Mouse (Mus musculus) c-Kit-positive CD71-positive TER-119-positive erythroid progenitor cells, embryonic 14.5 days (primary cell): ENCODE results near the gene Ccdc82.

Experiments
- DNase-seq: peaks from one replicate; pipeline ENCODE4 v3.0.0-alpha.2; 2013; ENCODE audit warnings: low spot score

The Ccdc82 gene

DNA sequence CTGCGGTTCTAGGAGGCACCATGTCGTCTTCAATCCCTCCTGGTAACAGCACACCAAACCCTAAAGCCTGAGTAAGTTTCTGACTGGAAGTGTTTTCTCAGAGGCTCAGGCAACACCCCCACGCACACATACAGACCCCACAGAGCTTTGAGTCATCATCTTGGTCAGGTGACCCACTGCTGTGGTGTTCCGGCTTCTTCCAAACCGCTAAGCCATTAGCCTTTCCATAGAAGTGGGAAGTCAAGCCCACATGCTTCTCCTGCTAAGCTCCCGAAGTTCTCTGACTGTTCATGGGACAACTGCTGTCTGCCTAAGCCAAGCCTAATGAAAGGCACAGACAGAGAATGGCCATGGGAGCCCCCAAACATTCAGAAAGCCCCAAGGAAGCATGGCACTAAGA, 52.4 kb downstream of the Ccdc82 start:
- DNase-seq = no peak

DNA sequence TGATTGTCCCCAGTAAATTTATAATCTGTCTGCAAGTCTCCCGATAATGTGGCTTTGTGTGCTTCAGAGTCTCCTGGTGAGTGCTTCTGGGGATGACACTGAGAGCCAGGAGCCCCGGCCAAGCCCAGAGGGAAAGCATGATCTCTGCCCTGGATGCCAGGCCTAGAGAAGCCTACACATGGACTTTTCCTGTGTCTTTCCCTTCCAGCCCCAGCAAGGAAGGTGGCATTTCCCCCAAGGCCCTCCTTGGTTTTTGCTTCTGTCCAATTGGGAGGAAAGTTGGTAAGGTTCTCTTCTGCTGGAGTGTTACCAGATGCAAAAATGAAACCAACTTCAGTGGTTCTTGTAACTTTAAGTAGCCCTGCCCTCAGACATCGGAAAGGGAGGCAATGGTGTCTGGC, 53.3 kb downstream of the Ccdc82 start:
- DNase-seq = no peak

DNA sequence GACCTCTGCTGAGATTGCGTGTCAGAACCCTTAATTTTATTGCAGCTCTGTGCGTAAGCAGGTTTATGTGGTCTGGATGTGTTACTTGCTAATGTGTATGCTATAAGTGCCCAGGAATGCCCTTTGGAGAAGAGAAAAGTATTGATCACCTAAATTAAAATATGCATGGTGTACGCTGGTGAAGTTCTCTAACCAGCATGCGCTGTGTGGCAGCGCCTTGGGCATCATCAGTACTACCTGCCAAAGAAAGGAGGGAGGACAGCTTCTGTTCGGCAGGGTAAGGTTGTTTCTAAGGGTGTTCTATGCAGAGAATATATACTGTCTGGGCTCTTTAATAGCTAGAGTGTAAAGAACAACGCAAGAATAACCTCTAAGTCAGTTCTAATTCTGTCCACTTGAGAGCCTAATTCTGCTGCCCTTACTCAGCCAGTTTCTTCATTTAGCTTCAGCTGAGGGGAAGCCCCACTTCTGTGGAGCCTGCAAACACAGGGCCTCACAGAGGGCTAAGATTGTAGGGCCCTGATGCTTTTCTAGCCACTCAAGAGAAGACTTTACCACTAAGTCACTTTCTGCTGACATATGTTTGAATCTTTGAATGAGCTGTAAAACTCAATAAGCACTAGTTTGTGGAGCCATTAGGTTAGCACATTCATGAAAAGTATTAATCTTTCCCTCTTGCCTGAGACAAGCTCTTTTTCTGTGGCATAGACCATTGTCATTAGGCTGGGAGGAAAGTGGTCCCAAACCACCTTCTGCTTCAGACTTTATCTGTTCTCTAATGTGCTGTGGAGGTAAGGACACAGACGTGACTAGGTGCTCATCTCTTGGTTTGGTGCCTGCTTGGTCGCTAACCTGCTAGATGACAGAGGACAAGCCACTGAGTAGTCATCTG, 54.4 kb downstream of the Ccdc82 start:
- no peak for DNase-seq

DNA sequence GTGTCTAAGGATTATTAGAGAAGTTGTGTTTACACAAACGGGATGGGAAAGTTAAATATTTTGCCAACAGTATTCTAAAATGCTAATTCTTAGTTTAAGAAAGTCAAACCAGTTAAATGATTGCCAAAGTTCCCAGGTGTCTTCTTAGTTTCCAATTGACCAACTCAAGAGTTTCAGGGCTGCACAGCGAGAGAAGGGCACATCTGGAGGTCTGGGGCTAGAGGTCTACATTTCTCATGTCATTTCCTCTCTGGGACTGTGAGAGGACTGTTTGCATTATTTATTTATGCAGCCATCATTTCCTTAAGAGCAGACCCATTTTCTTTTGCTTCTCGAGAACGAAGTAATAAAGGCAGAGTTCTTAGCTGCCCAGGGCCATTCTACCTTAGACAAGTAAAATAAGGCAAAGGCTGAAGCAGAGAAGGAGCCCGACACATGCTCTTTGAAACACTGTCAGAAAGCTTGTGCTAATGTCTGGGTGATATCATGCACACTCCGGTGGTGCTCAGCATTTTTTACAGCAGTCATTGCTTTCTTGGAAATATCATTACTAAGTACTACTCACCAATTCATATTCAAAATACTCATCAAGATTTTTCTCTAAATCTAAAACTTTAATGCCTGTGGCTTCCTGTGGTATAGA, 55.5 kb downstream of the Ccdc82 start:
- DNase-seq = no peak

DNA sequence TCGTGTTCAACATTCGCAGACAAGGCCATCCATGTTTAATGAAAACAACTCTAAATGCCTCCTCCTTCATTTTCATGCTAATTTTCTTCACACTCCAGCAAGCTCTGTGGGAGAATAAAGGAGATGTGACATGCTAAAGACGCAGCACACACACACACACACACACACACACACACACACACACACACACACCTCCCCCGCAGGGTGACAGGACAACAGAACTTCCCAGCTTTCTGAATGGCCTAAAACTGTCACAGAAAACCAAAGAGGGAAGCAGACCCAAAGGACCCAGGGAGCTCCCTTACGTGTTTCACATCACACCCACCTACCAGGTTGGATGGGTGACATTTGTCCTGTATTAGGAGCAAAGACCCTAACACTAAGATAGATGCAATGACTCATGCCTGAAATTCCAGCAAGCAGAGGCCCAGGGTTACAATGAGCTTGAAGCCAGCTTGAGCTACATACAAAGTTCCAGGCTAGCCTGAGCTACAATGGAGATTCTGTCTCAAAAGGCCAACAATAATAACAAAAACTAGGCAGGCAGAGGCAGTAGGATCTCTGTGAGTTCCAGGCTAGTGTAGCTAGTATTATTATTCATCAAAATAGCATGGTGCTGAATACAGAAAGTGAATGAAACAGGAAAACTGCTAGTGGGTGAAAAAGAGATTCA, 56.5 kb downstream of the Ccdc82 start:
- DNase-seq = no peak

DNA sequence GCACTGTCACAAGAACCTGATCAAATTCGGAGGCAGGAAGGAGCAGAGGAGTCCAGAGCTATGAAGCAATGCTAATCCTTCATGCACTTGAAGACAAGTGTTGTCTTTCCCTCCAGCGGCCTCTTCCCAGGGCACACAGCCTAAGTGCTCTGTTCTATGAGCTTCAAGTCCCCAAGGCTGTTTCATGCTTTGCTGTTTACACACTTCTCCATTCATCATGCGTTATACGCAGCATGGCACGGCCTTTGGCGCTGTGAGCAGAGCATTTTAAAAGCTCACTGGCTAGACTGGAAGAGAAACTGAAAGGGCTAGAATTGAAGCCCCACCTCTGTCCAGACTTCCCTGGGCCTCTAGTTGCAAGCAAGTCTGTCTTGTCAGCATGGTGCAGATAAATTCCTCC, 57.2 kb downstream of the Ccdc82 start:
- DNase-seq = no peak

DNA sequence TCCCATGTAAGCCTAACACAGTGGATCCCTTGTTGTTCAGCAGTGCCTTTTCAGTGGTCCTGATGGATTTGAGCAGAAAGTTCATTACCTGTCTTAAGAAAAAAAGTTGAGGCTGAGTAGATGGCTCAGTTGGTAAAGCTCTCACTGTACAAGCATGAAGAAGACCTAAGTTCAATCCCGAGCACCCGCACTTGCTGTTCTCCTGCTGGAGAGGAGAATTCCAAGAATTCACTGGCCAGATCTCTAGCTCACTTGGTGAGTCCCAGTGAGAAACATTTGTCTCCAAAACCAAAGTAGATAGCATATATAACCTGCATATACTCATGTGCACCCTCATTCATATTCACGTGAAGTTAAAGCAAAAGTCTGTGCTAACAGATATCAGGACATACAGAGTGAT, 59.7 kb downstream of the Ccdc82 start:
- no peak for DNase-seq

DNA sequence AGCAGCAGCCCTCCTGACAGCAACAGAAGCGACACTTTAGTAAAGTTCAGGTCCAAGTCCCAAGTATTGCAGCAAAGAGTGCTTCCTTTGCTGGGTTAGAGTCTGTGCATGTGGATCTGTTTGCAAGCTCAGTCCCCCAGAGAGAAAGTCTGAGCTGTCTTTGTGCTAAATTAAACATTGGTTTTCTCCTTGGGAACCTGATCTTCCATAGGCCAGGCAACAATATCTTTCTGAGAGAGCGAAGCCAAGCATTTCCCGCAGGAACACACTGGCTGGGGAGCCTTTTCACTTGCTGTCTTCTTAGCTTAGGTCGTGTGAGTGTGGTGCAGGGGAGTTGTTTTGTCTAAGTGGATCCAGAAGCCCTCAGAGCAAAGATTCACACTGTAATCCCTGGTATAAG, 60.5 kb downstream of the Ccdc82 start:
- no peak for DNase-seq

DNA sequence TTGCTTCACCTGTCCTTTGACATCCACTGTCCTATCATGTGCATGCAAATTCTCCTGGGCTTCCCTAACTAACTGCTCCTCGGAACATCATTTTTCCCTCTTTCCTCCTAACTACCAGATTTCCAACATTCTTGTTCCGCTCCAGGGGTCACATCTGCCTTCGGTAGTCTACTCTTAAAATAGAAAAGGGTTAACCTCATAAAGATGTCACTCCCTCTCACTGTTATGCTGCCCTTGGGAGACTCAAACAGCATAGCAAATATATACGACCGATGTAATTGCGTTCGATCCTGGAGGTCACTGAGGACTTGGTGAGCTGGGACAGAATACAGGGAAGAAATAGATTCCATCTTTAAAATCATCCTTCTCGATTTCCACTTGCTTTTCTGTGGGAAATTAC, 62.0 kb downstream of the Ccdc82 start:
- no peak for DNase-seq

DNA sequence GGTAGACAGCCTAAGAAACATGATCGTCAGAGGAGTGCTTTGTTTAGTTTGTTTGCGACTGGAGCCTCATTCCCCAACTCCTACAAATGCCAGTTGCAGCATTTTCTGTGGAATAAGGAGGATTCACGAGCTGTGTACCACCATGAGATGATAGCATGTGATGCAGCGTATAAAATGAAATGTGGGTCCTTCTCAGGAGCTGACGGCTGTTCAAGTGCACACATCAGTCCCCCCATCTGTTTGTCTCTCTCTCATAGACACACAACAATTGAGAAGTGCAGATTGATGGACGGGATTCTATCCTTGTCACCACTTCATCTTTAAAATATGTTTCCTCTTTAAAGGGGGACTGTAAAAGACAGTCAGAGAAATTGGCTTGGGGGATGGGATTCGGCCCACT, 63.1 kb downstream of the Ccdc82 start:
- no peak for DNase-seq

DNA sequence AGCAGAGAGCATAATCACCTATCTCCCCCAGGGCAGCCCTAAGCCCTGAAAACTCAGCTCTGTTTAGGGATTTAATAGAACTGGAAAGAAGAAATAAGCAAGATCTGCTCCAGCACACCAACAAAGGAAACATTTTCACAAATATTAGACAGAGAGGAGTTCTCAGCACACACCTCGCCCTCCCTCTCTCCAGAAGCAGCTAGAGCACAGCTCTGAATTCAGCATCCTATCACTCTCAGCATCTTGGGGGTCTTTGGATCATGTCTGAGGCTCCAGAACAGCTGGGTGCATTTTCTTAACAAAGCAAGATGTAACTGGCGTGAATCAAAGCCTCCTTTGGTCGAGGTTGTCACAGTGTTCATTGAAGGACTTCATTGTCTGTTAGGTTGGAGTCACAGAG, 63.5 kb downstream of the Ccdc82 start:
- DNase-seq = no peak

DNA sequence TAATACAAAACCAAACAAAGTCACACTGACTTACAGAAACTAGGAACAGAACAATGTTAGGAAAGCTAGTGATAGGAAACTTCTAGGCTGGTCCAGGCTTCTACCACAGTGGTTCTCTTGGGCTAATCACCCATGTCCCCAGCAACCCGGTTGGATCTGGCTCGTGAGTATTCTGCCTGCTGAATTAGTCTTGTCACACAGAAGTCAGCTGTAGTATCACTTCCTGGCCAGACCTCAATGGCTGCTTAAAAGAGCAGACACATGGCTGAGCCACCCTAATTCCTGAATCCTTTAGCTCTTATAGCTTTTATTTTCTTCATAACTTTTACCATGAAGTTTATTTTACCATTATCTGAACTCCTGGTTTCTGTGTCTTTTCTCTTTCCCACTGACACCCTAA, 64.3 kb downstream of the Ccdc82 start:
- no peak for DNase-seq

DNA sequence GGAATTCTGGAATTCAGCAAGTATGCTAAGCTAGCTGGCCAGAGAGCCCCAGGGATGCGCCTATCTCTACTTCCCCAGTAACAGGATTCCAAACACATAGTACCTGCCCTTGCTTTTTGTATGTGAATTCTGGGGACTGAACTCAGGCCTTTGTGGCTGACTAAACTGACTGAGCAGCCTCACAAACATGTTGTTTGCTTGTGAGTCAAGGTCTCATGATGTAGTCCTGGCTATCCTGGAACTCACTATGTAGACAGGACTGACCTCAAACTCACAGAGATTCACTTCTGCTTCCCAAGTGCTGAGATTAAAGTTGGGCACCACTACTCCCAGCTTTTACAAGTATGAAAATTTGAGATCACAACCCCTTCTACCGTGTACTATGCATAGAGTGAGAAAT, 67.2 kb downstream of the Ccdc82 start:
- no peak for DNase-seq

DNA sequence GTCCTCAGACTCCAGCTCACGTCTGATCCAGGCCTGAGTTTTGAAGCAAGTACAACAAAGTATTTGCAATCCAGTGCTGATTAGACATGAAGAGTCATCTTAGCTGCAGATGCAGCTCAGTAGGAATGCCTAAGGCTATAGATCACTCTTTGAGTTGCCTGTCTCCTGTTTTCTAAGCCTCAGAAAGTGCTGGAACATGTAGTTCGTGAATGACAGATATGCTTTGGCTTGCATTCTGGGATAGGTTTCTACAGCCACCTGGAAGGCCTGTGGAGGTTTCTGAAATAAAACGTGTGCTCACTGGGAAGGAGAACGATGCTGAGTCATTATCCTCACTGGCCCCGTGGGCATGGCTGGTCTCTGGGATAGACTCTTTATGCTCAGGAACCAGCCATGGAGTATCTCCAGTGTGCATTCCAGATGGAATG, 67.8 kb downstream of the Ccdc82 start:
- no peak for DNase-seq

DNA sequence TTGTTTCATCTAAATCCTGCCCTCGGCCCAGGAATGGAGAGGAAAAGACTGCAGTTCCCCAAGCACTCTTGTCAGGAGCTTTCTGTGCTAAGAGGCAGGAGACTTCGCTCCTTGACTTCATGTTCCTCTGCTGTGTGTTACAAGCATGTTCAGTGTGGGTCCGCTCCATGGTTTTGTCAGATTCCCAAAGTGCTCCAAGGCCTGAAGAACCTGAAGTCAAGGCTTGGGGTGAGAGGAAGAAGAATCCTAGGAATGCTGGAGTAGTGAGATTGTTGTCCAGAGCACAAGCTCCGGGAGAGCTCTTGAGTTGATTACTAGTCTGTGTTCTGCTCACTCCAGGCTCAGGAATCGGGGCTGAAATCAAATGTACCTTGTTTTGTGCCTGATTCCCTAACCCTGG, 68.6 kb downstream of the Ccdc82 start:
- no peak for DNase-seq

DNA sequence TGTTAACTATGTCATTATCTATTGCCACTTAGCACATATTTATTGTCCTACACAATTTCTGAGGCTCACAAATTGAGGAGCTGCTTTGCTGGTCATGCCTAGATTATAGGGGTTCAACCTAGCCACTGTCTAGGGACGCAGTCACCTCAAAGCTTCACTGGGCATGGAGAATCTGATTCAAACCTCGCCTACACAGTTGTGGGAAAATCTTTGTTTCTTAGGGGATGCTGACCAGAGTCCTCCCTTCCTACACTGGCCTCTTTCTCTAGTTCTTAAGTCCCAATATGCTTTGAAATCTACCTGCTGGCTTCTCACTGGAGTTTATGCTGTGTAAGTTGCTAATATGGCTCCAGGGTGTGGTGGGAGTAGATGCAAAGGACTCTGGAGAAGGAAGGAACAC, 72.8 kb downstream of the Ccdc82 start:
- DNase-seq = no peak

DNA sequence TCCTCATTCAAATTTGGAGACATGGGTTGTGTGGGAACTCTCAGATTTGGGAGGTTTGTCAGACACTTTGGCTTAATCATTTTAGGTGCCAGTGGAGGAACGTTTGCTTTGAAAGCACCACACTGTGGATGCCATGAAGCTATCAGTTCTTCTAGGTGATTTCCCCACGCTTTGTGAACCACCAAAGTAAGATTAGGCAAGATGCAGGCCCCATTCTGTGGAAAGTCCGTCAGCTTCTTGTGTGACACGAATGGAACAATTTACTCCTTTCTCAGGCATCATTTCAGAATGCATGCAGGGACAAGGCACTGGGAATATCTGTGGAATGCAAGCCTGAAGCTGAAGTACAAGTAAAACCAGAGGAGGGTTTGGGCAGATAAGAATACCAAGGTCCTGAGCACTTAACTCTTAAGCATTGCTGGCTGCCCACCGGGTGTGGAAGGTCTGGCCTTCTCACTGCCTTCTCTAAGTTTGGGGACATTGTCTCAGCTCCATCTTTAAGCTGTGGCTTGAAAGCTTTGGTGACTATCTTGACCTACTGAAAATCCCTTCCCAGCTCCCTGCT, 74.1 kb downstream of the Ccdc82 start:
- no peak for DNase-seq

DNA sequence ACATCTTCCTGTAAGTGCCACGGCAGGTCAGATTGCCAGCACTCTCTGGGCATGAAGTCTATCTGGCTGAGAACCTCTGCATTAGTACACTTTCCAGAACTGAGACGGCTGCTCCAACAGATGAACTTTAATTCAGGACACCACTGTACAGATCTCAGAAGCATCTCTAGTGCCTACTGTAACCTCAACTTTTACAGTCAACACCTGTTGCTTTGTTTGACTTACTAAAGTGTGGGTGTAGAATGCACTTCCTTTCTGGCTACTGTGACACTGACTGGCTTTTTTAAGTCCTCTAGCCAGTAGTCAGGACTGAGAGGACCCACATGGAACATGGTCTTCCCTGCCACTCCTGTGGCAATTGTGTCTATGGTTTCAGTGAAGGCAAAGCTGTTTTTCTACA, 76.3 kb downstream of the Ccdc82 start:
- no peak for DNase-seq

DNA sequence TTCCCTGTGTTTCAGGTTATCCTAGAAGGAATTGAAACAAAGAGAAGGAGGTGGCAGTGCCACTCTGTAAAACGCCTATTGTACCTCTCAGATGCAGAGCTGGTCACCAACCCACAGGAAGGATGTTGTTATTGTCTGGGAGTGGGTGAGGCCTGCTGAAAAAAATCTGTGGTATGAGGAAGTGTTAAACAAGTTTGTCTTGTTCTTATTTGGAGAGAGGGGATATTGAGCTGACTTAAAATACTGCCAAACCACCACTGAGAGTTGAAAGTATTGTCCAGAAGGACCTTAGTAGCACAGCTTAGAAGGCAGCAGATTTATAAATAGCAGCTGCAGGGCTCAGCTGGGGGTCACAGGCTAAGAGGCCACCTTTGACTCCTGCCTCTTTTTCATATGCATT, 76.9 kb downstream of the Ccdc82 start:
- DNase-seq = no peak
